Mouse (Mus musculus): ENCODE data around the gene Fam207a. TPM values are rescaled to one million over a fixed set of nuclear protein-coding genes. Genes with fewer than 3 reads are reported as not detected.

The Fam207a gene
- polyA plus RNA-seq, 1 experiment from 2014 or later = 13.8 TPM

- Histone ChIP-seq H3K4me2 (ENCODE audit: low read depth, low read length) (no peak overlapping the region), H3K36me3 (ENCODE audit: control insufficient read depth, insufficient read depth) (no peaks in the 10 kb centered on the region), H3K9me3 (replicated peaks; ENCODE audit: control insufficient read depth, low read length) (no peaks in the 10 kb centered on the region), H3K4me3 (ENCODE audit: low read depth, low read length) (no peak overlapping the region), H3K27ac (ENCODE audit: low read length) (no peak overlapping the region), H3K9ac (ENCODE audit: low read depth, low read length) (no peak overlapping the region), H3K4me1 (ENCODE audit: control insufficient read depth, low read depth, low read length) (no peaks in the 10 kb centered on the region), H3K27me3 (ENCODE audit: control insufficient read depth, insufficient read depth, low read depth, low read length) (peaks cover 12% of the 10 kb centered on the region)
- no peak for ATAC-seq (ENCODE audit: low read depth)
- WGBS (ENCODE audit: insufficient replicate concordance) = 16% methylated on average over 2 of the region's 2 CpGs
Measured at GRCm38 (mm10) chr10:77447755-77448154, 67.8 kb downstream of the Fam207a start.

- H3K4me2 ChIP-seq (ENCODE audit: low read depth, low read length) = no peak overlapping the region
Measured at GRCm38 (mm10) chr10:77442250-77442649, 73.3 kb downstream of the Fam207a start.

GRCm38 (mm10) chr10:77441812-77442211 lies 73.8 kb downstream of the Fam207a start:
- 62% methylated on average over 3 of the region's 3 CpGs for WGBS (ENCODE audit: insufficient replicate concordance)
- no peaks in the 10 kb centered on the region for H3K27me3 ChIP-seq (ENCODE audit: control insufficient read depth, insufficient read depth, low read depth, low read length)
- no peak overlapping the region for H3K4me3 ChIP-seq (ENCODE audit: low read depth, low read length)
- no peaks in the 10 kb centered on the region for H3K4me1 ChIP-seq (ENCODE audit: control insufficient read depth, low read depth, low read length)
- no peaks in the 10 kb centered on the region for H3K9me3 ChIP-seq (replicated peaks; ENCODE audit: control insufficient read depth, low read length)
- H3K4me2 ChIP-seq (ENCODE audit: low read depth, low read length) = no peak overlapping the region
- H3K27ac ChIP-seq (ENCODE audit: low read length) = no peak overlapping the region
- no peaks in the 10 kb centered on the region for H3K36me3 ChIP-seq (ENCODE audit: control insufficient read depth, insufficient read depth)
- no peak overlapping the region for H3K9ac ChIP-seq (ENCODE audit: low read depth, low read length)
- ATAC-seq (ENCODE audit: low read depth) = no peak

More at GRCm38 (mm10) chr10:77442250-77442649, 73.3 kb downstream of the Fam207a start:
- no peaks in the 10 kb centered on the region for H3K36me3 ChIP-seq (ENCODE audit: control insufficient read depth, insufficient read depth)
- no peaks in the 10 kb centered on the region for H3K4me1 ChIP-seq (ENCODE audit: control insufficient read depth, low read depth, low read length)
- 62% methylated on average over 4 of the region's 4 CpGs for WGBS (ENCODE audit: insufficient replicate concordance)
- no peak overlapping the region for H3K4me3 ChIP-seq (ENCODE audit: low read depth, low read length)
- ATAC-seq (ENCODE audit: low read depth) = no peak
- H3K9ac ChIP-seq (ENCODE audit: low read depth, low read length) = no peak overlapping the region
- no peaks in the 10 kb centered on the region for H3K27me3 ChIP-seq (ENCODE audit: control insufficient read depth, insufficient read depth, low read depth, low read length)
- no peak overlapping the region for H3K27ac ChIP-seq (ENCODE audit: low read length)
- no peaks in the 10 kb centered on the region for H3K9me3 ChIP-seq (replicated peaks; ENCODE audit: control insufficient read depth, low read length)

GRCm38 (mm10) chr10:77440841-77441755 lies 74.5 kb downstream of the Fam207a start:
- Histone ChIP-seq H3K27ac (ENCODE audit: low read length) (no peak overlapping the region), H3K36me3 (ENCODE audit: control insufficient read depth, insufficient read depth) (no peaks in the 10 kb centered on the region), H3K4me3 (ENCODE audit: low read depth, low read length) (no peak overlapping the region), H3K4me1 (ENCODE audit: control insufficient read depth, low read depth, low read length) (no peaks in the 10 kb centered on the region), H3K27me3 (ENCODE audit: control insufficient read depth, insufficient read depth, low read depth, low read length) (no peaks in the 10 kb centered on the region), H3K9me3 (replicated peaks; ENCODE audit: control insufficient read depth, low read length) (no peaks in the 10 kb centered on the region), H3K9ac (ENCODE audit: low read depth, low read length) (no peak overlapping the region), H3K4me2 (ENCODE audit: low read depth, low read length) (no peak overlapping the region)
- 47% methylated on average over 19 of the region's 19 CpGs for WGBS (ENCODE audit: insufficient replicate concordance)
- no peak for ATAC-seq (ENCODE audit: low read depth)

- Histone ChIP-seq H3K27me3 (ENCODE audit: control insufficient read depth, insufficient read depth, low read depth, low read length) (no peaks in the 10 kb centered on the region), H3K27ac (ENCODE audit: low read length) (no peak overlapping the region), H3K4me3 (ENCODE audit: low read depth, low read length) (no peak overlapping the region), H3K9ac (ENCODE audit: low read depth, low read length) (no peak overlapping the region), H3K36me3 (ENCODE audit: control insufficient read depth, insufficient read depth) (no peaks in the 10 kb centered on the region), H3K9me3 (replicated peaks; ENCODE audit: control insufficient read depth, low read length) (no peaks in the 10 kb centered on the region), H3K4me1 (ENCODE audit: control insufficient read depth, low read depth, low read length) (no peaks in the 10 kb centered on the region), H3K4me2 (ENCODE audit: low read depth, low read length) (no peak overlapping the region)
- ATAC-seq (ENCODE audit: low read depth) = no peak
- 35% methylated on average over 6 of the region's 6 CpGs for WGBS (ENCODE audit: insufficient replicate concordance)
Measured at GRCm38 (mm10) chr10:77440286-77440685, 75.3 kb downstream of the Fam207a start.

- WGBS (ENCODE audit: insufficient replicate concordance) = 52% methylated on average over 3 of the region's 3 CpGs
Measured at GRCm38 (mm10) chr10:77439026-77439425, 76.6 kb downstream of the Fam207a start.

GRCm38 (mm10) chr10:77438021-77438420 lies 77.6 kb downstream of the Fam207a start:
- no peak for ATAC-seq (ENCODE audit: low read depth)
- no peak overlapping the region for H3K4me3 ChIP-seq (ENCODE audit: low read depth, low read length)
- no peak overlapping the region for H3K4me2 ChIP-seq (ENCODE audit: low read depth, low read length)
- H3K4me1 ChIP-seq (ENCODE audit: control insufficient read depth, low read depth, low read length) = no peaks in the 10 kb centered on the region
- H3K36me3 ChIP-seq (ENCODE audit: control insufficient read depth, insufficient read depth) = no peaks in the 10 kb centered on the region
- no peak overlapping the region for H3K27ac ChIP-seq (ENCODE audit: low read length)
- 53% methylated on average over 1 of the region's 1 CpGs for WGBS (ENCODE audit: insufficient replicate concordance)
- no peaks in the 10 kb centered on the region for H3K9me3 ChIP-seq (replicated peaks; ENCODE audit: control insufficient read depth, low read length)
- H3K9ac ChIP-seq (ENCODE audit: low read depth, low read length) = no peak overlapping the region
- no peaks in the 10 kb centered on the region for H3K27me3 ChIP-seq (ENCODE audit: control insufficient read depth, insufficient read depth, low read depth, low read length)

More at GRCm38 (mm10) chr10:77439026-77439425, 76.6 kb downstream of the Fam207a start:
- H3K9ac ChIP-seq (ENCODE audit: low read depth, low read length) = no peak overlapping the region
- no peaks in the 10 kb centered on the region for H3K4me1 ChIP-seq (ENCODE audit: control insufficient read depth, low read depth, low read length)
- H3K9me3 ChIP-seq (replicated peaks; ENCODE audit: control insufficient read depth, low read length) = no peaks in the 10 kb centered on the region
- H3K4me3 ChIP-seq (ENCODE audit: low read depth, low read length) = no peak overlapping the region
- ATAC-seq (ENCODE audit: low read depth) = no peak
- no peak overlapping the region for H3K27ac ChIP-seq (ENCODE audit: low read length)
- H3K36me3 ChIP-seq (ENCODE audit: control insufficient read depth, insufficient read depth) = no peaks in the 10 kb centered on the region
- H3K27me3 ChIP-seq (ENCODE audit: control insufficient read depth, insufficient read depth, low read depth, low read length) = no peaks in the 10 kb centered on the region
- H3K4me2 ChIP-seq (ENCODE audit: low read depth, low read length) = no peak overlapping the region

Other genes with a start within 250 kb of the Fam207a start
- 1.1 and 1.5 TPM in 2 replicates for gene Adarb1, start 97.5 kb downstream of the Fam207a start, polyA plus RNA-seq (2015; fragmentation: Nextera tagmentation; extraction: Ambion mirVana)
- gene Itgb2, start 14.5 kb upstream of the Fam207a start, polyA plus RNA-seq (2015; fragmentation: Nextera tagmentation; extraction: Ambion mirVana) = 18.2 and 20.6 TPM in 2 replicates
- gene Pttg1ip, start 65.9 kb upstream of the Fam207a start, polyA plus RNA-seq (2015; fragmentation: Nextera tagmentation; extraction: Ambion mirVana) = 87.3 and 94.5 TPM in 2 replicates
- 82.3 and 92.2 TPM in 2 replicates for gene Sumo3, start 90.3 kb upstream of the Fam207a start, polyA plus RNA-seq (2015; fragmentation: Nextera tagmentation; extraction: Ambion mirVana)
- 0.61 TPM in 1 of 2 replicates, not detected in the other for gene Gm49325, start 90.4 kb upstream of the Fam207a start, polyA plus RNA-seq (2015; fragmentation: Nextera tagmentation; extraction: Ambion mirVana)
- gene Ube2g2, start 106.5 kb upstream of the Fam207a start, polyA plus RNA-seq (2015; fragmentation: Nextera tagmentation; extraction: Ambion mirVana) = 43.7 and 46.3 TPM in 2 replicates
- 0.05 TPM in 1 of 2 replicates, not detected in the other for gene Tspear, start 170.8 kb upstream of the Fam207a start, polyA plus RNA-seq (2015; fragmentation: Nextera tagmentation; extraction: Ambion mirVana)
- not detected in 2 replicates for gene Gm19402, start 175.0 kb upstream of the Fam207a start, polyA plus RNA-seq (2015; fragmentation: Nextera tagmentation; extraction: Ambion mirVana)
- not detected in 2 replicates for gene Gm9508, start 181.4 kb upstream of the Fam207a start, polyA plus RNA-seq (2015; fragmentation: Nextera tagmentation; extraction: Ambion mirVana)
- not detected in 2 replicates for gene Gm10272, start 190.8 kb upstream of the Fam207a start, polyA plus RNA-seq (2015; fragmentation: Nextera tagmentation; extraction: Ambion mirVana)
- gene Gm10024, start 195.7 kb upstream of the Fam207a start, polyA plus RNA-seq (2015; fragmentation: Nextera tagmentation; extraction: Ambion mirVana) = not detected in 2 replicates
- gene Gm10142, start 200.0 kb upstream of the Fam207a start, polyA plus RNA-seq (2015; fragmentation: Nextera tagmentation; extraction: Ambion mirVana) = not detected in 2 replicates
- not detected in 2 replicates for gene Krtap12-1, start 204.8 kb upstream of the Fam207a start, polyA plus RNA-seq (2015; fragmentation: Nextera tagmentation; extraction: Ambion mirVana)
- gene Gm10100, start 210.7 kb upstream of the Fam207a start, polyA plus RNA-seq (2015; fragmentation: Nextera tagmentation; extraction: Ambion mirVana) = not detected in 2 replicates
- gene Gm18596, start 226.9 kb upstream of the Fam207a start, polyA plus RNA-seq (2015; fragmentation: Nextera tagmentation; extraction: Ambion mirVana) = not detected in 2 replicates
- gene Gm9736, start 235.6 kb upstream of the Fam207a start, polyA plus RNA-seq (2015; fragmentation: Nextera tagmentation; extraction: Ambion mirVana) = not detected in 2 replicates
- gene Gm3233, start 243.9 kb upstream of the Fam207a start, polyA plus RNA-seq (2015; fragmentation: Nextera tagmentation; extraction: Ambion mirVana) = not detected in 2 replicates

All from liver, embryonic 16.5 days (tissue).